Mouse (Mus musculus) CD4-positive, CD25-positive, alpha-beta regulatory T cell (primary cell): ENCODE data around the gene Rpa2. TPM values are rescaled to one million over a fixed set of nuclear protein-coding genes. Genes with fewer than 3 reads are reported as not detected.

Source experiments
- polyA plus RNA-seq: library from polyadenylated mRNA; unstranded; fragments of 100-300 nt; shearing (Covaris generic); gene quantifications from one replicate; pipeline ENCODE4 v1.2.1, GENCODE M21; 2017

Rpa2 gene
- polyA plus RNA-seq: 62.4 TPM

GRCm38 (mm10) chr4:132767914-132768876 is at the start of gene Rpa2:
Gene Rpa2 (plus strand): TSS chr4:132768332.

GRCm38 (mm10) chr4:132732148-132732684 is 35.9 kb upstream of the Rpa2 start, which contains the start of gene Xkr8:
Gene Xkr8 (minus strand): TSS chr4:132732546.

GRCm38 (mm10) chr4:132756974-132757373 is 11.2 kb upstream of the Rpa2 start, which contains the start of gene Smpdl3b:
Gene Smpdl3b (minus strand): TSS chr4:132757252.

GRCm38 (mm10) chr4:132796196-132796886 is 28.2 kb downstream of the Rpa2 start, which contains the start of gene Themis2:
Gene Themis2 (minus strand): TSS chr4:132796387.

Other genes starting within 250 kb of the Rpa2 start
- 178 TPM for gene Atpif1, start 234.7 kb upstream of the Rpa2 start, polyA plus RNA-seq
- 237 TPM for gene Dnajc8, start 232.8 kb upstream of the Rpa2 start, polyA plus RNA-seq
- gene Ptafr, start 204.3 kb upstream of the Rpa2 start, polyA plus RNA-seq: 0.35 TPM
- gene Eya3, start 129.3 kb upstream of the Rpa2 start, polyA plus RNA-seq: 31.1 TPM
- 6.1 TPM for gene Xkr8, start 35.8 kb upstream of the Rpa2 start, polyA plus RNA-seq
- gene Smpdl3b, start 11.1 kb upstream of the Rpa2 start, polyA plus RNA-seq: 0.96 TPM
- gene Themis2, start 28.1 kb downstream of the Rpa2 start, polyA plus RNA-seq: 1.1 TPM
- gene Ppp1r8, start 74.8 kb downstream of the Rpa2 start, polyA plus RNA-seq: 50.0 TPM
- 28.0 TPM for gene Stx12, start 116.2 kb downstream of the Rpa2 start, polyA plus RNA-seq
- 32.7 TPM for gene Fam76a, start 154.2 kb downstream of the Rpa2 start, polyA plus RNA-seq
- 3.5 TPM for gene Fgr, start 205.8 kb downstream of the Rpa2 start, polyA plus RNA-seq
- gene Ahdc1, start 242.9 kb downstream of the Rpa2 start, polyA plus RNA-seq: 6.8 TPM